Mouse (Mus musculus) T-helper 2 cell (primary cell): ENCODE measurements at regions not wholly inside any gene's neighbourhood (a gene's known extent, or its start where the extent isn't known, plus 50 kb on each side); places are given as distances from the start of the nearest gene placed in this dataset.

Experiments
- in situ Hi-C: fragments of 300-600 bp; cut with MboI, MseI; formaldehyde crosslinking; loops from one replicate; pipeline ENCODE4 v1.15.1; 2025; ENCODE audit warnings: high pct_unique_total_duplicates

GRCm38 (mm10) chr12:27977548-27978256 lies 574.5 kb downstream of the Dcdc2c start:
- in situ Hi-C loops, result no loop called here

- in situ Hi-C loops, result no loop called here
Observed at GRCm38 (mm10) chr12:27962908-27963307, 589.3 kb downstream of the Dcdc2c start.

GRCm38 (mm10) chr12:27960064-27960463 lies 592.1 kb downstream of the Dcdc2c start:
- in situ Hi-C loops, result no loop called here

- in situ Hi-C loops, result no loop called here
Observed at GRCm38 (mm10) chr12:27947646-27948045, 604.6 kb downstream of the Dcdc2c start.

GRCm38 (mm10) chr12:27946866-27947459 lies 604.6 kb upstream of the Sox11 start:
- in situ Hi-C loops, result no loop called here

GRCm38 (mm10) chr12:27945411-27945810 lies 603.0 kb upstream of the Sox11 start:
- in situ Hi-C loops, result no loop called here

- in situ Hi-C loops, result no loop called here
Observed at GRCm38 (mm10) chr12:27941053-27941452, 598.7 kb upstream of the Sox11 start.

GRCm38 (mm10) chr12:27932382-27933140 lies 590.2 kb upstream of the Sox11 start:
- in situ Hi-C loops, result no loop called here

- in situ Hi-C loops, result no loop called here
Observed at GRCm38 (mm10) chr12:27928366-27928963, 586.1 kb upstream of the Sox11 start.

GRCm38 (mm10) chr12:27926730-27927129 lies 584.4 kb upstream of the Sox11 start:
- in situ Hi-C loops, result no loop called here

- in situ Hi-C loops, result no loop called here
Observed at GRCm38 (mm10) chr12:27920607-27921006, 578.2 kb upstream of the Sox11 start.

- in situ Hi-C loops, result no loop called here
Observed at GRCm38 (mm10) chr12:27916401-27916920, 574.1 kb upstream of the Sox11 start.

GRCm38 (mm10) chr12:27909417-27910100 lies 567.2 kb upstream of the Sox11 start:
- in situ Hi-C loops, result no loop called here

- in situ Hi-C loops, result loop anchor here (10.0 kb wide), 1 partner anchor 1138 kb away; no protein-coding TSS in a partner anchor
Observed at GRCm38 (mm10) chr12:27896682-27897081, 554.3 kb upstream of the Sox11 start.

GRCm38 (mm10) chr12:27881720-27882119 lies 539.3 kb upstream of the Sox11 start:
- in situ Hi-C loops, result no loop called here

GRCm38 (mm10) chr12:27866421-27866820 lies 524.0 kb upstream of the Sox11 start:
- in situ Hi-C loops, result no loop called here

GRCm38 (mm10) chr12:27849537-27849936 lies 507.2 kb upstream of the Sox11 start:
- in situ Hi-C loops, result no loop called here

- in situ Hi-C loops, result no loop called here
Observed at GRCm38 (mm10) chr12:27849099-27849498, 506.7 kb upstream of the Sox11 start.

GRCm38 (mm10) chr12:27848141-27848540 lies 505.8 kb upstream of the Sox11 start:
- in situ Hi-C loops, result no loop called here

- in situ Hi-C loops, result no loop called here
Observed at GRCm38 (mm10) chr12:27847397-27847796, 505.0 kb upstream of the Sox11 start.

GRCm38 (mm10) chr12:27844958-27845357 lies 502.6 kb upstream of the Sox11 start:
- in situ Hi-C loops, result no loop called here
